Mouse (Mus musculus) hindbrain, embryonic 16.5 days (tissue): ENCODE results near the gene Daam1. TPM values are rescaled to one million over a fixed set of nuclear protein-coding genes. Genes with fewer than 3 reads are reported as not detected.

ENCODE experiments used
- ATAC-seq: fragments of 200-750 bp; cut with Nextera tagmentation; 2 replicates; pipeline ENCODE4 v1.8.0; 2017; ENCODE audit warnings: moderate TSS enrichment, moderate library complexity
- H3K27ac ChIP-seq: fragments of 300-500 bp; sonication (generic); 2 replicates; pipeline ENCODE4 v1.5.1; 2014; ENCODE audit warnings: low read depth, mild to moderate bottlenecking, control low read depth, low read length, moderate library complexity
- H3K27me3 ChIP-seq: fragments of 300-500 bp; sonication (generic); replicated peaks from 2 replicates; pipeline ENCODE4 v1.6.1; 2014; ENCODE audit warnings: low read length; ENCODE audit not compliant: control insufficient read depth, insufficient read depth
- H3K36me3 ChIP-seq: fragments of 300-500 bp; sonication (generic); 2 replicates; pipeline ENCODE4 v1.6.1; 2014; ENCODE audit warnings: mild to moderate bottlenecking, low read length, moderate library complexity, mixed read lengths; ENCODE audit not compliant: control insufficient read depth, insufficient read depth
- H3K4me1 ChIP-seq: fragments of 300-500 bp; sonication (generic); 2 replicates; pipeline ENCODE4 v1.6.1; 2014; ENCODE audit warnings: low read depth, low read length; ENCODE audit not compliant: control insufficient read depth, insufficient read depth
- H3K4me2 ChIP-seq: fragments of 300-500 bp; sonication (generic); 2 replicates; pipeline ENCODE4 v1.6.1; 2014; ENCODE audit warnings: mild to moderate bottlenecking, low read length, control low read depth, moderate library complexity
- H3K4me3 ChIP-seq: fragments of 300-500 bp; sonication (generic); 2 replicates; pipeline ENCODE4 v1.5.1; 2014; ENCODE audit warnings: mild to moderate bottlenecking, low read length, control low read depth, moderate library complexity
- H3K9ac ChIP-seq: fragments of 300-500 bp; sonication (generic); 2 replicates; pipeline ENCODE4 v1.6.1; 2014; ENCODE audit warnings: low read depth, mild to moderate bottlenecking, control low read depth, low read length, moderate library complexity
- H3K9me3 ChIP-seq: fragments of 300-500 bp; sonication (generic); 2 replicates; pipeline ENCODE4 v1.6.1; 2014; ENCODE audit warnings: mild to moderate bottlenecking, low read length, moderate library complexity; ENCODE audit not compliant: control insufficient read depth
- WGBS: fragments of 180-500 bp; shearing (Covaris S2); extraction: QIAGEN DNeasy Blood & Tissue Kit; methylation state at CpG from one replicate; pipeline ENCODE4 v1.1.7; 2014; 5-methylcytosine and 5-hydroxymethylcytosine counted together
- polyA plus RNA-seq: library from polyadenylated mRNA; unstranded; fragments of >200 nt; fragmentation: Nextera tagmentation; extraction: Ambion mirVana; gene quantifications from 2 replicates; pipeline ENCODE4 v1.2.1, GENCODE M21; 2015

Daam1 gene
- polyA plus RNA-seq, 1 experiment from 2014 or later = 26.6 TPM

DNA sequence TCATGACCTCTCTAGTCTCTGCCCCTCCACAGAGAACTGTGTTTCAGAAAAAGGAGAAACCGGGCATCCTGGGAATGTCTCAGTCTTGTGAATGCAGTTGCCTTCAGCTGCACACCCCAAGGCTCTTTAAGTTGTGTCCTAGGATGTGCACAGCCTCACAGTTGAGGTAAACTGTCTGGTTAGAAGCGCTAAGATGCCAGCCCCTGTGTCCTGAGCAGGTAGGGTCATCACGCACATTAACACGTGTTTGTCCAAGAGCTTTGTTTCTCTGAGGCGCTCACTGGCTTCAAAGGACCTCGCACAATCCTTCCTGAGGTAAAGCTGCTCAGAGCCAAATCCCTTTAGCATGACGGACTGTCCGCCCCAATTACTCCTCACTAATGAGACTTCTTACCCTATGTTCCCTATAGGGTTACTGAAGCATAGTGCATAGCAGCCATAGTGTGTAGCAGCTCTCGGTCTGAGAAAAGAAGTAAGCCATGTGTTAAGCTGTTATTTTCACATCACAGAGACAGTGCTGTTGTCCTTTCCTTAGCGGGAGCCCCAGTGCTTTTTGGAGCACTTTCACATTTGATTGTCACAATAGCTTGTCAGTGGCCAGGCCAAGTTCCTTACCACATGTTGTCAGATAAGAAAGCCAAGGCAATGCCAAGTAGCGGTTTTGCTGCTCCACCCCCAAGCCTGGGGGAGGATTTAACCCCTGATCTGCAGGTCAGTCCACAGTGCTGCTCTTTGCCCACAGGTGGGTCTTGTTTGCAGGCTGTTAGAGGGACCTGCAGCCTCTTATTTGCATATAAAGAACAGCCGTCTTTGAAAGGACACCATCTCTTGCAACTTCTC lies 147.9 kb downstream of the Daam1 start:
- H3K27ac ChIP-seq = no peak overlapping the region
- peaks cover 6% of the 10 kb centered on the region; the same call in 1 of the 2 replicates for H3K4me1 ChIP-seq
- H3K9ac ChIP-seq = no peak overlapping the region
- H3K4me3 ChIP-seq = no peak overlapping the region
- 54% methylated on average over 12 of the region's 12 CpGs for WGBS
- no peaks in the 10 kb centered on the region for H3K27me3 ChIP-seq
- ATAC-seq = no peak
- no peak overlapping the region for H3K4me2 ChIP-seq
- H3K9me3 ChIP-seq = no peaks in the 10 kb centered on the region
- peaks cover 35% of the 10 kb centered on the region for H3K36me3 ChIP-seq

DNA sequence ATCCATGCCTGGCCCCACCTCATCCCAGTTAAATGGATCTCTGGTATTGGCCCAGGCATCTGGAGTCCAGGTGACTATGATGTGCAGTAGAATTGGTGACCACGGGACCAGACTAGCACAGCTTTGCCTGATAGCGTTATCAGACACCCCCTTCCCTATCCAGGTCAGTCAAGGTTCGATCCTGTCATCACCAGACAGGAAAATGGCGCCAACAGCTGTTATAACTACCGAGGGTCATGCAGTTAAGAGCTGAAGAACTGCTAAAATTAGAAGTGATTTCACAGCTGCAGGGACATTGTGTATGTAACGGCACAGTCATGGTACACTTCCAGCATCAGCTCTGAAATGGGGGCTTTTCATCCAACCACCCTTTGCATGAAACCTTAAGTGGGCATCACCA lies 149.3 kb downstream of the Daam1 start:
- no peaks in the 10 kb centered on the region for H3K27me3 ChIP-seq
- no peak overlapping the region for H3K9ac ChIP-seq
- H3K9me3 ChIP-seq = no peaks in the 10 kb centered on the region
- H3K4me1 ChIP-seq = peaks cover 6% of the 10 kb centered on the region; the same call in 1 of the 2 replicates
- 83% methylated on average over 6 of the region's 6 CpGs for WGBS
- H3K36me3 ChIP-seq = peaks cover 34% of the 10 kb centered on the region
- H3K4me3 ChIP-seq = no peak overlapping the region
- H3K27ac ChIP-seq = no peak overlapping the region
- no peak overlapping the region for H3K4me2 ChIP-seq
- no peak for ATAC-seq

DNA sequence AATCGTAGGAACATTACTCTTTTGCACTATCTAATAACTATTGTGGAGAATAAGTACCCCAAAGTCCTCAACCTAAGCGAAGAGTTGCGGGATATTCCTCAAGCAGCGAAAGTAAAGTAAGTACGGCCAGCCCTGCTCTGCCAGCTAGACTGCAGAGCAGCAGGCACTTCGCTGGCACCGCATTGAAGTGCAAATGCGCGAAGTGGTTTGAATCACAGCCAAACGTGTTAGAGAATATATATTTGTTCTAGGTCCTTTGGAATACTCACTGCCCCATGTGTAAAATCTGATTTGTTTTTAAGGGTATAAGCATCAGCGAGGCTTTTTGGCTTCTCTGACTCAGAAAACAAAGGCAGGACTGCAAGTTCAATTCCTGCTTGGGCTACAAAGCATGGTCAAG lies 149.9 kb downstream of the Daam1 start:
- WGBS = 56% methylated on average over 11 of the region's 11 CpGs
- peaks cover 38% of the 10 kb centered on the region for H3K36me3 ChIP-seq
- peaks cover 6% of the 10 kb centered on the region; the same call in 1 of the 2 replicates for H3K4me1 ChIP-seq
- H3K9ac ChIP-seq = no peak overlapping the region
- H3K9me3 ChIP-seq = no peaks in the 10 kb centered on the region
- no peak for ATAC-seq
- H3K27me3 ChIP-seq = no peaks in the 10 kb centered on the region
- H3K4me2 ChIP-seq = no peak overlapping the region
- no peak overlapping the region for H3K4me3 ChIP-seq
- H3K27ac ChIP-seq = no peak overlapping the region

DNA sequence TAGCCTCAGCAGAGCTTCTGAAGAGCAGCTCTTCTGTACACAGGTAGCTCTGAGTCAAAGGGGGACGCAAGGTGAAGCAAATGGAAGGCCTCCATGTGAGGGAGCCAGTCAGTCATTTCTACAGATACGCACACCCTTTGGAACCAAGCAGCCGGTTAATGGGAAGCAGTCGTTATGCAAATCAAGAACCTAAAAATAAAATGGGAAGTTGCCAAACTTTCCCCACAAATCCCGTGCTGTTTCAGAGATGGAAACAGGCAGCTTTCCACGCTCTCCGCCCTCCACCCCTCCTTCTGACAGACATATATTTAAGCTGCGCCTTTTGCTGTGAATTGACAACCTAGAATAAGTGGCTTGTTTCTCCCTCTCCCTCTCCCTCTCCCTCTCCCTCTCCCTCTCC lies 150.4 kb downstream of the Daam1 start:
- Histone ChIP-seq H3K27me3 (no peaks in the 10 kb centered on the region), H3K9ac (no peak overlapping the region), H3K27ac (no peak overlapping the region), H3K4me3 (no peak overlapping the region), H3K36me3 (peaks cover 39% of the 10 kb centered on the region), H3K4me2 (no peak overlapping the region), H3K4me1 (peaks cover 2% of the 10 kb centered on the region; the same call in 1 of the 2 replicates), H3K9me3 (no peaks in the 10 kb centered on the region)
- ATAC-seq = no peak
- WGBS = 58% methylated on average over 8 of the region's 8 CpGs

DNA sequence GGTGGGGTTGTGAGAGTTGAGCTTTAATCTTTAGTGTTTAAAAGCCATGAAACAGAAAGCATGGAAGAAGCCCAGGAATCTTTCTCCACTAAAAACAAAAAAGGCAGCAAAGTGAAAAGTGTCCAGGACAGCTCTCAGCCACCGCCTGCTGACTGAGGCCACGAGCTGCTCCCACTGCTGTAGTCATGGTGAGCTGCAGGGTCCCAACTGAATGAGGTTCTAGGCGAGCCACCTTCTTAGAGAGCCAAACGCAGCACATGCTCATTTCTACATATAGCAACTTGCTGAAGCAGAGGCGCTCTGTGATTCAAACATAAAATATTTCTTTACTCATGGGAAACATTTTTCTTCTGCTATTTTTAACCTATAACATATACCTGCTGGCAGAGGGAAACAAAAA lies 150.9 kb downstream of the Daam1 start:
- H3K27me3 ChIP-seq = no peaks in the 10 kb centered on the region
- no peak overlapping the region for H3K9ac ChIP-seq
- H3K4me2 ChIP-seq = no peak overlapping the region
- H3K4me1 ChIP-seq = no peaks in the 10 kb centered on the region
- H3K9me3 ChIP-seq = no peaks in the 10 kb centered on the region
- 56% methylated on average over 5 of the region's 5 CpGs for WGBS
- no peak overlapping the region for H3K27ac ChIP-seq
- H3K4me3 ChIP-seq = no peak overlapping the region
- peaks cover 40% of the 10 kb centered on the region for H3K36me3 ChIP-seq
- ATAC-seq = no peak

DNA sequence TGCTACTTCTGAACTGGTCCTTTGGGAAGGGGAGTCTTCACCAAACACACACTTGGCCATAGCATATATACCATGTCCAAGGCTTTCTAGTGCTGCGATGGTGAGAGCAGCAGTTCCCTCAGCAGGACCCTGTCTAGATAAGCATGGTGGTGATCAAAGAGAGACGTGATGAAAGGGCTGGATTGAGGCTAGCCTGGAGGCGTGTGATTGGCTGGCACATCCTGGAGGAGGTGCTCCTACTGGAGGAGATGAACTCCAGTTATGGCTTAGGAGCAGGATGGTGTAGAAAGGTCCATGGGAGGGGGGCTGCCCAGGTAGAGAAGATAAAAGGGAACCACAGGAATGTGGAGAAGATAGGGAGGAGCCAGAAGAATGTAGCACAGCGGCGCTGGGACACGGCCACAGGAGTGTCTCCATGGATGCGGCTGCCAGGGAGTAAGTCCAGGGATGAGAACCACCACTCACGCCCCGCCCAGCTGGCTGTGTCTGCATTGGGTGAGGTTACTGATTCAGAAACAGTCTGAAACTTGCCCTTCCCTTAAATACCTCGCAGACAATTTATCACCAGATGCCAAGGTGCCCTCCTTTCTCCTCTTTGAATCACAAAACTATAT lies 152.3 kb downstream of the Daam1 start:
- H3K4me1 ChIP-seq = no peaks in the 10 kb centered on the region
- no peak overlapping the region for H3K4me2 ChIP-seq
- peaks cover 36% of the 10 kb centered on the region for H3K36me3 ChIP-seq
- 86% methylated on average over 10 of the region's 10 CpGs for WGBS
- no peak for ATAC-seq
- no peaks in the 10 kb centered on the region for H3K27me3 ChIP-seq
- no peak overlapping the region for H3K27ac ChIP-seq
- H3K9me3 ChIP-seq = no peaks in the 10 kb centered on the region
- no peak overlapping the region for H3K4me3 ChIP-seq
- no peak overlapping the region for H3K9ac ChIP-seq

DNA sequence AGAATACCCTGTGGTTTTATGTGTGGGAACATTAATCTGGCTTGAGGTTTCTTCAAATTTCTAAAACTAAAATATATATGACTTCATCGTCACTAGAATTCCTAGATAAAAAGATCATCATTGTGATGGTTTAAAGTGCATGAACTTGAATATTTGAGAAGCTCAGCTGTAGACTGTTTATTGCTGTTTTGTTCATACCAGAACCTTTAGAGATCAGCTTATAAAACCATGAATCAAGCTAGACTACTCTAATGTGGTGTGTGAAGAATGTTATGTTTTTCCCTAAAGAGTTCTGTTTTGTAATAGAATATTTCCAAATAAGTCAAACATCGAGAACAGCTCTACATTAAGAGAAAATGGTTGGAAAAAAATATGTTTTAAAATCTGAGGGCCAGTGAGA lies 156.3 kb downstream of the Daam1 start:
- Histone ChIP-seq H3K4me2 (no peak overlapping the region), H3K9ac (no peak overlapping the region), H3K27me3 (no peaks in the 10 kb centered on the region), H3K4me1 (no peaks in the 10 kb centered on the region), H3K27ac (no peak overlapping the region), H3K9me3 (no peaks in the 10 kb centered on the region), H3K4me3 (no peak overlapping the region), H3K36me3 (peaks cover 51% of the 10 kb centered on the region)
- 90% methylated on average over 2 of the region's 2 CpGs for WGBS
- no peak for ATAC-seq

DNA sequence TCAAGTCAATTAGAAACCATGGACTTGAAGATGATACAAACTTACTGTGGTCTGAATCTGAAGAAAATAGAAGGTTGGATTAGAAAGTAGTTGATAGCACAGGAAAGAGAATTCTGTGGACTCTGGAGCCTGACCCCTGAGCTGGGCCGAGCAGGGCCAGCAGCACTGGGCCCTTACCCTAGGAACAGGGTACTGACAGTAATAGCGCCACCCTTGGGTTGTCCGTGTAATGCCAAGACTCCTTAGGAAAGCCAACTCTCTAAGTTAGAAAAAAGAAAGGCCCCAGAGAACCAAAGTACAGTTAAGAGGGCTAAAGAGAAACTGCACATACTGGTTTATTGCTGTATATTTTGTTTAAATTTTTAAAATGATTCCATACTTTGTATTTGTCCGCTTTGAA lies 157.0 kb downstream of the Daam1 start:
- H3K36me3 ChIP-seq = peaks cover 52% of the 10 kb centered on the region
- H3K27me3 ChIP-seq = no peaks in the 10 kb centered on the region
- H3K4me1 ChIP-seq = no peaks in the 10 kb centered on the region
- no peak overlapping the region for H3K4me3 ChIP-seq
- H3K9ac ChIP-seq = no peak overlapping the region
- no peaks in the 10 kb centered on the region for H3K9me3 ChIP-seq
- 90% methylated on average over 4 of the region's 4 CpGs for WGBS
- ATAC-seq = no peak
- no peak overlapping the region for H3K27ac ChIP-seq
- no peak overlapping the region for H3K4me2 ChIP-seq

DNA sequence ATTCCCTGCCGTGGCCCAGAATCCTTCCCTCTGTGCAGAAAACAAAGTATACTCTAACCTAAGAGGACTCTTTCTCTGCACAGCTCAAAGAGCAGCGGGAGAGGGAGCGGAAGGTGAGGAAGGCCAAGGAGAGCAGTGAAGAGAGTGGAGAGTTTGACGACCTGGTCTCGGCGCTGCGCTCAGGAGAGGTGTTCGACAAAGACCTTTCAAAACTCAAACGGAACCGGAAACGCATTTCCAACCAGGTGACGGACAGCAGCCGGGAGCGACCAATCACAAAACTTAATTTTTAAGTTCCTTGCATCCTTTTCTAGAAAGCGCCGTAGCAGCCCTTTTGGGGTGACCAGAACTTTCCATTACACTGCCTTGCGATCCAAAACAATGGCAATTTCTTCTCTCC lies 158.7 kb downstream of the Daam1 start:
- no peak overlapping the region for H3K27ac ChIP-seq
- no peaks in the 10 kb centered on the region for H3K9me3 ChIP-seq
- no peaks in the 10 kb centered on the region for H3K27me3 ChIP-seq
- H3K9ac ChIP-seq = no peak overlapping the region
- WGBS = 97% methylated on average over 17 of the region's 17 CpGs
- no peak for ATAC-seq
- H3K4me1 ChIP-seq = no peaks in the 10 kb centered on the region
- peaks cover 54% of the 10 kb centered on the region for H3K36me3 ChIP-seq
- H3K4me3 ChIP-seq = no peak overlapping the region
- H3K4me2 ChIP-seq = no peak overlapping the region
